Mouse (Mus musculus) stomach, embryonic 16.5 days (tissue): Measurements from ENCODE around the gene Ncor1. TPM values are rescaled to one million over a fixed set of nuclear protein-coding genes. Genes with fewer than 3 reads are reported as not detected.
A peak's percentile ranks its signal among the peaks of the same experiment; 100 is the strongest.

Source experiments
- ATAC-seq: fragments of 200-750 bp; cut with Nextera tagmentation; 2 replicates; pipeline ENCODE4 v1.8.0; 2017; ENCODE audit warnings: moderate number of reproducible peaks, moderate TSS enrichment; ENCODE audit not compliant: insufficient read depth, low FRiP score
- H3K27ac ChIP-seq: fragments of 300-500 bp; sonication (generic); 2 replicates; pipeline ENCODE4 v1.5.1; 2014; ENCODE audit warnings: low read length
- H3K27me3 ChIP-seq: fragments of 300-500 bp; sonication (generic); 2 replicates; pipeline ENCODE4 v1.6.1; 2014; ENCODE audit warnings: low read length, control low read depth, mixed read lengths; ENCODE audit not compliant: control insufficient read depth, insufficient read depth
- H3K36me3 ChIP-seq: fragments of 300-500 bp; sonication (generic); 2 replicates; pipeline ENCODE4 v1.6.1; 2014; ENCODE audit warnings: low read length; ENCODE audit not compliant: control insufficient read depth, insufficient read depth
- H3K4me1 ChIP-seq: fragments of 300-500 bp; sonication (generic); 2 replicates; pipeline ENCODE4 v1.6.1; 2014; ENCODE audit warnings: low read length, control low read depth, mixed read lengths; ENCODE audit not compliant: control insufficient read depth, insufficient read depth
- H3K4me2 ChIP-seq: fragments of 300-500 bp; sonication (generic); 2 replicates; pipeline ENCODE4 v1.6.1; 2014; ENCODE audit warnings: low read depth, low read length, mixed read lengths
- H3K4me3 ChIP-seq: fragments of 300-500 bp; sonication (generic); replicated peaks from 2 replicates; pipeline ENCODE4 v1.5.1; 2014; ENCODE audit warnings: mild to moderate bottlenecking, low read length
- H3K9ac ChIP-seq: fragments of 300-500 bp; sonication (generic); 2 replicates; pipeline ENCODE4 v1.6.1; 2014; ENCODE audit warnings: low read length
- H3K9me3 ChIP-seq: fragments of 300-500 bp; sonication (generic); replicated peaks from 2 replicates; pipeline ENCODE4 v1.6.1; 2016; ENCODE audit warnings: low read length, control low read depth; ENCODE audit not compliant: control insufficient read depth
- WGBS: fragments of 180-500 bp; shearing (Covaris S2); extraction: QIAGEN DNeasy Blood & Tissue Kit; methylation state at CpG from one replicate; pipeline ENCODE4 v1.1.7; 2014; 5-methylcytosine and 5-hydroxymethylcytosine counted together
- polyA plus RNA-seq: library from polyadenylated mRNA; unstranded; fragments of >200 nt; fragmentation: Nextera tagmentation; extraction: Ambion mirVana; gene quantifications from 2 replicates; pipeline ENCODE4 v1.2.1, GENCODE M21; 2015

Gene Ncor1
- polyA plus RNA-seq, result 45.0 and 52.7 TPM in 2 replicates

- H3K4me1 ChIP-seq, result peaks cover 6% of the 10 kb centered on the region
- no peaks in the 10 kb centered on the region for H3K9me3 ChIP-seq
- peak; percentile 69; the same call in 1 of the 2 replicates for ATAC-seq
- peak within 1 kb of the TSS; percentile 71 for H3K4me2 ChIP-seq
- peak within 1 kb of the TSS; percentile 99 for H3K9ac ChIP-seq
- under 1% methylated on average over 33 of the region's 33 CpGs for WGBS
- no peaks in the 10 kb centered on the region for H3K27me3 ChIP-seq
- peak within 1 kb of the TSS; percentile 80 for H3K4me3 ChIP-seq
- peak within 1 kb of the TSS; percentile 98 for H3K27ac ChIP-seq
- H3K36me3 ChIP-seq, result no peaks in the 10 kb centered on the region
Measured at GRCm38 (mm10) chr11:62458276-62458724, at the start of gene Ncor1, which contains the start of gene Pigl. Gene Ncor1, minus strand, starts transcription at chr11:62458541. Gene Pigl, plus strand, starts transcription at chr11:62458460.

GRCm38 (mm10) chr11:62507683-62508082 is 49.3 kb upstream of the Ncor1 start:
- H3K27me3 ChIP-seq, result no peaks in the 10 kb centered on the region
- H3K9me3 ChIP-seq, result no peaks in the 10 kb centered on the region
- WGBS, result 73% methylated on average over 4 of the region's 4 CpGs
- H3K36me3 ChIP-seq, result no peaks in the 10 kb centered on the region
- no peak overlapping the region for H3K27ac ChIP-seq
- no peak overlapping the region for H3K9ac ChIP-seq
- no peak for ATAC-seq
- H3K4me3 ChIP-seq, result no peak overlapping the region
- H3K4me2 ChIP-seq, result no peak overlapping the region
- no peaks in the 10 kb centered on the region for H3K4me1 ChIP-seq

- H3K9me3 ChIP-seq, result no peaks in the 10 kb centered on the region
- H3K9ac ChIP-seq, result no peak overlapping the region
- no peaks in the 10 kb centered on the region for H3K27me3 ChIP-seq
- no peak for ATAC-seq
- WGBS, result 64% methylated on average over 2 of the region's 2 CpGs
- no peak overlapping the region for H3K4me3 ChIP-seq
- no peak overlapping the region for H3K4me2 ChIP-seq
- no peaks in the 10 kb centered on the region for H3K36me3 ChIP-seq
- peaks cover 6% of the 10 kb centered on the region for H3K4me1 ChIP-seq
- no peak overlapping the region for H3K27ac ChIP-seq
Measured at GRCm38 (mm10) chr11:62500529-62500928, 42.2 kb upstream of the Ncor1 start.

- H3K27ac ChIP-seq, result no peak overlapping the region
- H3K4me1 ChIP-seq, result peaks cover 18% of the 10 kb centered on the region
- H3K36me3 ChIP-seq, result no peaks in the 10 kb centered on the region
- H3K9ac ChIP-seq, result no peak overlapping the region
- no peaks in the 10 kb centered on the region for H3K9me3 ChIP-seq
- WGBS, result 92% methylated on average over 2 of the region's 2 CpGs
- no peaks in the 10 kb centered on the region for H3K27me3 ChIP-seq
- ATAC-seq, result no peak
- no peak overlapping the region for H3K4me3 ChIP-seq
- no peak overlapping the region for H3K4me2 ChIP-seq
Measured at GRCm38 (mm10) chr11:62498802-62499201, 40.5 kb upstream of the Ncor1 start.

GRCm38 (mm10) chr11:62497181-62497580 is 38.8 kb upstream of the Ncor1 start:
- H3K27me3 ChIP-seq, result no peaks in the 10 kb centered on the region
- H3K27ac ChIP-seq, result no peak overlapping the region
- WGBS, result 46% methylated on average over 3 of the region's 3 CpGs
- H3K4me2 ChIP-seq, result no peak overlapping the region
- no peak overlapping the region for H3K9ac ChIP-seq
- peaks cover 18% of the 10 kb centered on the region for H3K4me1 ChIP-seq
- H3K4me3 ChIP-seq, result no peak overlapping the region
- no peaks in the 10 kb centered on the region for H3K36me3 ChIP-seq
- H3K9me3 ChIP-seq, result no peaks in the 10 kb centered on the region
- ATAC-seq, result no peak

- no peak for ATAC-seq
- 62% methylated on average over 5 of the region's 5 CpGs for WGBS
Measured at GRCm38 (mm10) chr11:62496151-62496715, 37.9 kb upstream of the Ncor1 start.

GRCm38 (mm10) chr11:62495276-62495801 is 37.0 kb upstream of the Ncor1 start:
- H3K9ac ChIP-seq, result peak overlapping the region; percentile 29
- WGBS, result 29% methylated on average over 10 of the region's 10 CpGs
- H3K27ac ChIP-seq, result peak overlapping the region; percentile 74
- H3K36me3 ChIP-seq, result no peaks in the 10 kb centered on the region
- H3K9me3 ChIP-seq, result no peaks in the 10 kb centered on the region
- no peak overlapping the region for H3K4me3 ChIP-seq
- H3K27me3 ChIP-seq, result no peaks in the 10 kb centered on the region
- no peak overlapping the region for H3K4me2 ChIP-seq
- peak; percentile 48; the same call in 1 of the 2 replicates for ATAC-seq
- peaks cover 18% of the 10 kb centered on the region for H3K4me1 ChIP-seq

More at GRCm38 (mm10) chr11:62496151-62496715, 37.9 kb upstream of the Ncor1 start:
- no peaks in the 10 kb centered on the region for H3K27me3 ChIP-seq
- no peak overlapping the region for H3K9ac ChIP-seq
- peak overlapping the region; percentile 63; the same call in 1 of the 2 replicates for H3K27ac ChIP-seq
- no peak overlapping the region for H3K4me2 ChIP-seq
- no peaks in the 10 kb centered on the region for H3K36me3 ChIP-seq
- H3K9me3 ChIP-seq, result no peaks in the 10 kb centered on the region
- H3K4me3 ChIP-seq, result no peak overlapping the region
- peaks cover 18% of the 10 kb centered on the region for H3K4me1 ChIP-seq

- H3K4me2 ChIP-seq, result no peak overlapping the region
- 5% methylated on average over 6 of the region's 6 CpGs for WGBS
Measured at GRCm38 (mm10) chr11:62494754-62495275, 36.5 kb upstream of the Ncor1 start.

GRCm38 (mm10) chr11:62493701-62494100 is 35.4 kb upstream of the Ncor1 start:
- Histone ChIP-seq H3K36me3 (no peaks in the 10 kb centered on the region), H3K27me3 (no peaks in the 10 kb centered on the region), H3K4me3 (no peak overlapping the region), H3K4me1 (peaks cover 18% of the 10 kb centered on the region), H3K4me2 (no peak overlapping the region), H3K27ac (no peak overlapping the region), H3K9ac (no peak overlapping the region), H3K9me3 (no peaks in the 10 kb centered on the region)
- WGBS, result 90% methylated on average over 6 of the region's 6 CpGs
- ATAC-seq, result no peak

More at GRCm38 (mm10) chr11:62494754-62495275, 36.5 kb upstream of the Ncor1 start:
- no peaks in the 10 kb centered on the region for H3K27me3 ChIP-seq
- H3K27ac ChIP-seq, result peak overlapping the region; percentile 74
- H3K9me3 ChIP-seq, result no peaks in the 10 kb centered on the region
- no peak overlapping the region for H3K4me3 ChIP-seq
- ATAC-seq, result peak; percentile 90
- no peaks in the 10 kb centered on the region for H3K36me3 ChIP-seq
- H3K9ac ChIP-seq, result peak overlapping the region; percentile 29
- H3K4me1 ChIP-seq, result peaks cover 18% of the 10 kb centered on the region
